Mouse (Mus musculus) forelimb bud, embryonic 11.5 days (tissue): ENCODE results near the gene Raver2.

Experiments used
- DNase-seq: peaks from one replicate; pipeline ENCODE4 v3.0.0-alpha.2; 2012; ENCODE audit warnings: low read depth, low spot score

Raver2 gene

GRCm38 (mm10) chr4:101174916-101175625 lies 106.3 kb downstream of the Raver2 start:
- no peak for DNase-seq

DNA sequence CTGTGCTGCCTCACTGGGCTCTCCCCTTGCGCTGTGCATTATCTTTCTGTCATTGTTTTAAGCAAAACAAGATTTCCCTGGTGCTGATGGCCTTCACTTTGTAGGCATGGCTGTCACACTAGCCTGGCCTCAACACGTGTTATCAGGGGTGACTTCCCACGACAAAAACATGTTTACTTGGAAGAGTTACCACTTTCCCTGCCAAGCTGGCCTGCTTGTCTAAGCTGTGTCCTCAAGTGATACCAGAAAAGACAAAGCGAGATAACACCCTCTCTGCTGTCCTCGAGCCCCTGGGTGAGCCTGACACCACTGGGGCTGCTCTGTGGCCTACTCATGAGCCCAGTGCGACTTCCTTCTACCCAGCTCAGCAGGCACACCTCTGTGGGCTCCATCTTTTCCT lies 107.3 kb downstream of the Raver2 start:
- no peak for DNase-seq

DNA sequence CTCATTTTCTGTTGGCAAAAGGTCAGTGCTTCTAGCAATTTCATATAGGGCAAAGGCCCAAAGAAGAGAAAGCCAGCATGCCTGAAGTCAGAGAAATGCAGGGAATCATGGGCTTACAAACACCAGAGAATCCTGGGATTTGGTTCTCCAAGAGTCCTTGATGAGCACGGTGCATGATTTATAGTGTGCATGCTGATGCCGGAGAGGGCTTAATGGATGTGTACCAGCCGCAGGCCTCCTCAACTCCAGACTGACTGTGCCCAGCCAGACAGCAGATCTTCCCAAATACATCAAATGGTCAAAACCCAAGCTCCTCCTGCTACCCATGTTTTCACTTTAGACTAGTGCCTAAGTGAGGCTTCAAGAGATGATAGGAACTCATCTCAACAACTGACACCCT lies 109.0 kb downstream of the Raver2 start:
- no peak for DNase-seq

DNA sequence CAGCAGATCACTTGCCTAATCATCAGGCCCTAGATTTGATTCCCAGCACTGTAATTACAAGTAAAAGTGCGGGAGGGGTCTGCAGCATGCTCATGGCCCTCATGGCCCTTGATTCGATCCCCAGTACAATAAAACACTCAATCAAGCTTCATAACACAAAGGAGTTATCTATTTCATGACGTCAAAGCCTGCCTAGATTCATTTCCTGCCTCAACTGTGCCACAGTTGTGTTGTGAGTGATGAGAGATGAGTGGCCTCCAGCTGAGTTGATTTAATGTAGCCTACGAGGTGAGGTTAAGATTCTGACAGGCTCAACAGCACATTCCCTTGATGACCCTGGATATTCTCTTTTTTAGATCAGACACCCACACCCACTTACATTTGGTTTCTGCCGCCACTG lies 110.3 kb downstream of the Raver2 start:
- no peak for DNase-seq

GRCm38 (mm10) chr4:101179836-101180235 lies 111.1 kb downstream of the Raver2 start:
- DNase-seq = no peak

DNA sequence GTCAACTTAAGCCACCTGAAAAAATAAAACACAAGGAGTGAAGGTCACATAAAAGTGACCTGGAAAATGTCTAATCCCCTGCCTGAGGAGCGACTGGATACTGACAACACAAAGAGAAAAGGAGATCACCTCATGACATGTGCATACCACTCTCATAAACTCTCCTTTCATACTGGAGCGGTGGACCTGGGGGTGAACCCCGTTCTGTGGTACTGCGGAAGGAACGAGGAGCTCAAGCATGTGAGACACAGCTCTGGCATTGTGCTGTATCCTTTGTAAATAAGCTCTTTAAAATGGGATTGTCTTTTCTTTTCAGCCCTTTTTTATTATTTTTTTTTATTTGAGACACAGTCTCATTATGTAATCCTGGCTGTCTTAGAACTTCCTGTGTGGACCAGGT lies 111.9 kb downstream of the Raver2 start:
- no peak for DNase-seq

GRCm38 (mm10) chr4:101182603-101183011 lies 113.8 kb downstream of the Raver2 start:
- no peak for DNase-seq

- no peak for DNase-seq
Measured at GRCm38 (mm10) chr4:101185216-101185615, 116.4 kb downstream of the Raver2 start.

DNA sequence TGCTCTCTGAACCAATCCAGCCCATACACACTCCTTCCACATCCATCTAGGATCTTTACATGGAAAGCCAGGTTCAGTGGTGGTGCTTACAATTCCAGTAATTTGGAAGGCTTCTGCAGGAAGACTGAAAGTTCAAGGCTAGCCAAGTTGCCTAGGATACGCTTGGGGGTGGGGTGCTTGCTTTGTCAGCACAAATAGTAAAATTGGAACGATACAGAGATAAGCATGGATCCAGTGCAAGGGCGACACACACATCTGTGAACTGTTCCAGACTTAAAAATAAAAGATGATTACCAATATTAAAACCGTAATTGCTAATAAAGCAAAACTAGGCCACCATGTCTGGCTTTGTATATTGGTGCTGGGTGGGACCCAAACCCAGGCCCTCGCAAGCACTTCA lies 117.8 kb downstream of the Raver2 start:
- DNase-seq = no peak

DNA sequence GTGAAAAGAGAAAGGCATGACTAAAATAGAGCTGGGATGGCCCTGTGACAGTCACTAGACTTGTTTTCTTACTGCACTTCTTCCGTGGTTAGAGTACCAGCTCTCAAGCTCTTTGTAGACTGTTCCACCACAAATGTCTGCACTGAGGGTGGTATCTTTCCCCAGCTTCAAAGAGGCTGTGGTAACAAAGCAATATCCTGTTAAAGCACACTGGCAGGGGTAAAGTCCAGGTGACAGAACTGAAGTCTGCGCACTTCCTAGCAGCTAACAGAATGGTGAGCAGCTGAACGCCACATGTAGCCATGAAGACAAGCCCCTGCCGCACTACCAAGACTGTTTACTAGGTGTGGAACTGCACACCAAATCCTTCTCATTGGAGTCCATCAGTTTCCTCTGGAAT lies 118.6 kb downstream of the Raver2 start:
- DNase-seq = peak; percentile 30

GRCm38 (mm10) chr4:101192241-101192976 lies 123.6 kb downstream of the Raver2 start:
- no peak for DNase-seq

DNA sequence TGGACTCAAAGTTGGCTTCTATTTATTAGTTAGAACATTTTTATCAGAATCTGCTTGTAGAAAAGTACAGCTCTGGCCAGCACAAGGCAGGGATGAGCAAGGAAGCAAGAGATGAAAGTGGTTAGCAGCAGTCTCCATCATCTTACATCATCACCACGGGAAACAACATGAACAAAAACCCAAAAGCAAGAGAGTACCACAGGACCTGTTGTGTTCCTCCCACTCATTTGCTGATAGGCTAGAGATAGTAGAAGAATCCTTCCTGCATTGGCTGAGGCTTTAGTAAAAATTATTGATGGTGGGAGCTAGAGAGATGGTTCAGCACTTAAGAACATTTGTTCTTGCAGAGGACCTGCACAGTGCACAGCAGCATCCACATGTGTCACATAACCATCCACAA lies 125.4 kb downstream of the Raver2 start:
- DNase-seq = no peak

DNA sequence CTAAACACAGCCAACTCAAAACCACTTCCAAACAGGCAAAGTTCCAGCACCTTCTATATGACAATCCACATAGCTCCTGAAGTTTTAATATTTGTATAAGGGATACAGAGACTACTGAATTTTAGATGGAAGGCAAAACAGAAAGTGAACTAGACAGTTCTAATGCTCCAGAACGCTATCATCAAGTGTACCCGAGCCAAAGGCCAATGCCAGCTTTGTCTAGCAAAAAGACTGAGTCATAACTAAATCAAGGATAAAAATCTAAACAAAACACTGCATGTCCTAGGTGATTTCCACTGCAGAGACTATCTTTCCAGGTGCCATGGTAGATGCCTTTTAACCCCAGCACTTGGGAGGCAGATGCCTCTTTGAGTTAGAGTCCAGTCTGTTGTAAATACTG lies 127.6 kb downstream of the Raver2 start:
- no peak for DNase-seq

- no peak for DNase-seq
Measured at GRCm38 (mm10) chr4:101197421-101198170, 128.8 kb downstream of the Raver2 start.

- no peak for DNase-seq
Measured at GRCm38 (mm10) chr4:101198333-101198732, 129.6 kb downstream of the Raver2 start.

DNA sequence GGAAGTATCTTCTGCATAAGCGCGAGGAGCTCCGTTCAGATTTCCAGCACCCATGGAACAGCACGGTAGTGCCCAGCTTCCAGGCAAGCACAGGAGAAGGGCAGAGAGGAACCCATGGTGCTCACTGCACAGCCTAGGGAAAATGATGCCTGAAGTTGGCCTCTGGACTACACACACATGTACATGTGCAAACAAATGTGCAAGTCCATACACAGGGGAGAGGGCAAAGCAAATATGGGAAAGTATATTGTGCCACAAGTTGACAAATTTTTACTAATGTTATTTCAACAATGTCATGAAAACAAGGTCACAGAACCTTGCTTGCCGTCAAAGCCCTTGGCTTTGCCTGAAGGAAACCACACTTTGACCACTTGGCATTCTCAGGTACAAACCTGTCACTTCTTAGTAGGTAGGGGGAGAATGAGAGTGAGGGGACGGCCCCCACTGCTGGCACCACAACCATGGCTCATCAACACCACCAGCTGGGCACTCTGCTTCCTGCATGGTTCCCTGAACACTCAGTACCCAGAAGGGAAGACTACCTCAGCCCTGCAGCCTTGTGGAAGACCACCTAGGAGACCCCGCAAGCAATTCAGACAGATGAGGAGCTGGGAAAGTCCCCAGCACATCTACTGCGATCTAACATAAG lies 130.8 kb downstream of the Raver2 start:
- no peak for DNase-seq
